Mouse (Mus musculus) CH12.LX (cell line): ENCODE measurements around the gene Drg1. TPM values are rescaled to one million over a fixed set of nuclear protein-coding genes. Genes with fewer than 3 reads are reported as not detected.
"Not testable (repeated sequence)": the region's sequence is repeated elsewhere in the genome, so short reads cannot be mapped to it uniquely, and the experiment has no call there.

Experiments used
- DNase-seq: peaks from one replicate; pipeline ENCODE4 v3.0.0-alpha.2; 2013; ENCODE audit errors: extremely low read depth
- H3K27ac ChIP-seq: 2 replicates; pipeline ENCODE4 v1.5.1; 2012; ENCODE audit warnings: low read depth, mild to moderate bottlenecking, control low read depth, moderate library complexity; ENCODE audit not compliant: insufficient read depth
- H3K27me3 ChIP-seq: replicated peaks from 2 replicates; pipeline ENCODE3; 2012; ENCODE audit warnings: inconsistent platforms
- H3K36me3 ChIP-seq, 2 experiments: replicated peaks in 1 of 2; 2 replicates each; pipeline versions ENCODE3 to v1.6.1; 2012; ENCODE audit warnings: inconsistent platforms in 1 of 2, low read length in 1 of 2, mild to moderate bottlenecking in 1 of 2, mixed read lengths in 1 of 2, moderate library complexity in 1 of 2; ENCODE audit not compliant: control insufficient read depth in 1 of 2, insufficient read depth in 1 of 2
- H3K4me1 ChIP-seq, 2 experiments: 2 replicates each; pipeline ENCODE4 v1.6.1; 2012; ENCODE audit warnings: inconsistent platforms in 1 of 2, moderate library complexity in 1 of 2; ENCODE audit not compliant: insufficient read depth in 2 of 2, control insufficient read depth in 1 of 2
- H3K4me2 ChIP-seq: 2 replicates; pipeline ENCODE4 v1.6.1; 2012; ENCODE audit warnings: low read depth, mild to moderate bottlenecking, control low read depth; ENCODE audit not compliant: poor library complexity, insufficient read depth, severe bottlenecking
- H3K4me3 ChIP-seq, 3 experiments: fragments of 150-350 bp in 1 of 3; sonication (generic) in 1 of 3; replicated peaks in 1 of 3; 2 replicates each; pipeline versions ENCODE3 to v1.5.1; 2011 to 2012; ENCODE audit warnings: low read depth in 2 of 3, low read length in 2 of 3, mild to moderate bottlenecking in 2 of 3, moderate library complexity in 2 of 3, control low read depth in 1 of 3, improper control_type of control experiment in 1 of 3, inconsistent platforms in 1 of 3, mixed read lengths in 1 of 3; ENCODE audit not compliant: poor library complexity in 1 of 3
- H3K79me2 ChIP-seq: replicated peaks from 2 replicates; pipeline ENCODE4 v1.6.1; 2012; ENCODE audit warnings: mild to moderate bottlenecking, moderate library complexity; ENCODE audit not compliant: control insufficient read depth, poor library complexity, insufficient read depth, severe bottlenecking; ENCODE audit errors: extremely low read depth
- H3K9ac ChIP-seq: 2 replicates; pipeline ENCODE4 v1.6.1; 2012; ENCODE audit warnings: low read depth, mild to moderate bottlenecking, control low read depth, moderate library complexity; ENCODE audit not compliant: insufficient read depth
- H3K9me3 ChIP-seq: replicated peaks from 2 replicates; pipeline ENCODE3; 2012; ENCODE audit warnings: low read length, inconsistent platforms, mixed read lengths
- BHLHE40 ChIP-seq: IDR thresholded peaks from 2 replicates; pipeline ENCODE4 v1.6.1; 2011; ENCODE audit warnings: mild to moderate bottlenecking, low read depth, low read length, improper control_type of control experiment
- CHD2 ChIP-seq: IDR thresholded peaks from 2 replicates; pipeline ENCODE4 v1.6.1; 2011; ENCODE audit warnings: low read length, improper control_type of control experiment
- E2F4 ChIP-seq: IDR thresholded peaks from 2 replicates; pipeline ENCODE4 v1.6.1; 2011; ENCODE audit warnings: low read depth, low read length, improper control_type of control experiment; ENCODE audit not compliant: insufficient replicate concordance
- ELF1 ChIP-seq: IDR thresholded peaks from 2 replicates; pipeline ENCODE4 v1.6.1; 2014; ENCODE audit warnings: low read depth, mild to moderate bottlenecking, inconsistent platforms, low read length, improper control_type of control experiment
- IRF4 ChIP-seq: IDR thresholded peaks from 2 replicates; pipeline ENCODE4 v1.6.1; 2014; ENCODE audit warnings: low read depth, mild to moderate bottlenecking, inconsistent platforms, low read length, improper control_type of control experiment
- JUND ChIP-seq: conservative IDR thresholded peaks from 2 replicates; pipeline ENCODE4 v1.6.1; 2011; ENCODE audit warnings: low read depth, low read length, improper control_type of control experiment
- KAT2A ChIP-seq: IDR thresholded peaks from 2 replicates; pipeline ENCODE4 v1.6.1; 2012; ENCODE audit warnings: low read length, improper control_type of control experiment, inconsistent platforms; ENCODE audit not compliant: insufficient replicate concordance
- MAFK ChIP-seq: IDR thresholded peaks from 2 replicates; pipeline ENCODE4 v1.6.1; 2011; ENCODE audit warnings: low read length, improper control_type of control experiment; ENCODE audit not compliant: insufficient replicate concordance
- MAX ChIP-seq: IDR thresholded peaks from 2 replicates; pipeline ENCODE4 v1.6.1; 2011; ENCODE audit warnings: low read length, improper control_type of control experiment
- MEF2A ChIP-seq: IDR thresholded peaks from 2 replicates; pipeline ENCODE4 v1.6.1; 2014; ENCODE audit warnings: low read depth, mild to moderate bottlenecking, inconsistent platforms, low read length, improper control_type of control experiment, borderline replicate concordance
- MYC ChIP-seq: IDR thresholded peaks from 2 replicates; pipeline ENCODE4 v1.6.1; 2011; ENCODE audit warnings: low read depth, mild to moderate bottlenecking, improper control_type of control experiment, low read length
- NELFE ChIP-seq: IDR thresholded peaks from 2 replicates; pipeline ENCODE4 v1.6.1; 2011; ENCODE audit warnings: low read depth, low read length, improper control_type of control experiment
- PAX5 ChIP-seq: IDR thresholded peaks from 2 replicates; pipeline ENCODE4 v1.6.1; 2012; ENCODE audit warnings: low read length, inconsistent platforms, mixed read lengths
- POLR2A ChIP-seq: IDR thresholded peaks from 2 replicates; pipeline ENCODE4 v1.6.1; 2011; ENCODE audit warnings: low read depth, mild to moderate bottlenecking, improper control_type of control experiment, low read length
- POLR2AphosphoS2 ChIP-seq: IDR thresholded peaks from 2 replicates; pipeline ENCODE4 v1.6.1; 2011; ENCODE audit warnings: low read depth, low read length, improper control_type of control experiment
- SIN3A ChIP-seq: IDR thresholded peaks from 2 replicates; pipeline ENCODE4 v1.6.1; 2012; ENCODE audit warnings: low read length, improper control_type of control experiment, inconsistent platforms
- SMC3 ChIP-seq: IDR thresholded peaks from 2 replicates; pipeline ENCODE4 v1.6.1; 2011; ENCODE audit warnings: low read depth, low read length, improper control_type of control experiment
- ZC3H11A ChIP-seq: IDR thresholded peaks from 2 replicates; pipeline ENCODE4 v1.6.1; 2012; ENCODE audit warnings: low read depth, mild to moderate bottlenecking, inconsistent platforms, low read length, improper control_type of control experiment
- ZKSCAN1 ChIP-seq: IDR thresholded peaks from 2 replicates; pipeline ENCODE4 v1.6.1; 2012; ENCODE audit warnings: low read depth, inconsistent platforms, low read length, improper control_type of control experiment, borderline replicate concordance
- ZNF384 ChIP-seq: IDR thresholded peaks from 2 replicates; pipeline ENCODE4 v1.6.1; 2012; ENCODE audit warnings: low read depth, low read length, improper control_type of control experiment, inconsistent platforms
- dilution Hi-C: fragments of 300-500 bp; cut with MboI; formaldehyde crosslinking; loops from 2 replicates; pipeline ENCODE4 v1.14.3; 2020; ENCODE audit warnings: low sequenced_read_pairs; ENCODE audit not compliant: extremely low pct_unique_long_range_greater_than_20kb, extremely low pct_ligation_motif_present
- in situ Hi-C: fragments of 300-500 bp; cut with MboI; formaldehyde crosslinking; loops from 3 replicates; pipeline ENCODE4 v1.14.3; 2019; ENCODE audit warnings: low sequenced_read_pairs, low pct_ligation_motif_present, low pct_unique_long_range_greater_than_20kb, mixed read lengths
- polyA plus RNA-seq: library from polyadenylated mRNA; unstranded; fragments of >175 nt; gene quantifications from 2 replicates; pipeline ENCODE4 v1.2.1, GENCODE M21; 2012; ENCODE audit warnings: low read depth; ENCODE audit not compliant: insufficient read length
- total RNA-seq, 2 experiments: library from RNA; depleted of rRNA; stranded (reverse); fragments of 300-350 nt in 1 of 2; fragments of >200 nt in 1 of 2; gene quantifications; 2 replicates each; pipeline ENCODE4 v1.2.3; 2012 to 2014

Drg1 gene
- total and polyA plus RNA-seq, 3 experiments, result 158 to 480 (median 249) TPM

GRCm38 (mm10) chr11:3201326-3202230 lies 64.6 kb downstream of the Drg1 start:
- no peak for DNase-seq
- H3K4me2 ChIP-seq, result peak overlapping the region; percentile 63; the same call in 1 of the 2 replicates
- no peaks in the 10 kb centered on the region for H3K9me3 ChIP-seq
- H3K27me3 ChIP-seq, result no peaks in the 10 kb centered on the region
- H3K4me1 ChIP-seq, result peaks cover 3 to 20% of the 10 kb centered on the region in 2 experiments; a peak in 3 of 4 replicates
- H3K9ac ChIP-seq, result peak overlapping the region; percentile 61
- dilution Hi-C loops (no loop called here), in situ Hi-C loops (no loop called here)
- peak overlapping the region; percentile 72; the same call in 1 of the 2 replicates for H3K27ac ChIP-seq
- H3K79me2 ChIP-seq, result peaks cover 35% of the 10 kb centered on the region
- H3K4me3 ChIP-seq, result peak overlapping the region; percentile 46 to 69 (median 59)
- TF ChIP-seq ELF1 (no peak), BHLHE40 (no peak), MYC (no peak), JUND (no peak), E2F4 (no peak), CHD2 (no peak), IRF4 (no peak), POLR2A (no peak), PAX5 (no peak), MAX (no peak), MAFK (no peak), SIN3A (no peak), MEF2A (no peak), SMC3 (no peak), KAT2A (no peak), NELFE (no peak), POLR2AphosphoS2 (no peak), ZKSCAN1 (no peak), ZNF384 (no peak), ZC3H11A (no peak)
- TF ChIP-seq, all 38 proteins: peak for 0
- H3K36me3 ChIP-seq, result peaks cover 9 to 21% of the 10 kb centered on the region in 2 experiments

- in situ Hi-C loops, dilution Hi-C loops, H3K27ac ChIP-seq, H3K4me3 ChIP-seq, H3K27me3 ChIP-seq, H3K9ac ChIP-seq, H3K4me2 ChIP-seq, DNase-seq, H3K9me3 ChIP-seq: not testable (repeated sequence)
- peaks cover 3 to 11% of the 10 kb centered on the region in 2 experiments for H3K36me3 ChIP-seq
- H3K79me2 ChIP-seq, result peaks cover 26% of the 10 kb centered on the region
- peaks cover 0 to 11% of the 10 kb centered on the region in 2 experiments; a peak in 2 of 4 replicates for H3K4me1 ChIP-seq
Observed at GRCm38 (mm10) chr11:3200636-3201035, 65.6 kb downstream of the Drg1 start.
